Mouse (Mus musculus): ENCODE results near the gene Arhgap8. TPM values are rescaled to one million over a fixed set of nuclear protein-coding genes. Genes with fewer than 3 reads are reported as not detected.

Arhgap8 gene
- total RNA-seq, 1 experiment, result 11.6 TPM

GRCm38 (mm10) chr15:84803685-84804084 lies 83.8 kb downstream of the Arhgap8 start:
- no peak for TF ChIP-seq ZC3H11A (IDR thresholded peaks at IDR 0.05; ENCODE audit: borderline replicate concordance, low read depth, low read length)
- no peak overlapping the region for H3K4me3 ChIP-seq (ENCODE audit: insufficient read depth in 1 of 2, low read depth in 1 of 2, low read length in 2 of 2, poor library complexity in 1 of 2, severe bottlenecking in 1 of 2)
- H3K36me3 ChIP-seq (ENCODE audit: control insufficient read depth, insufficient read depth, low read length, poor library complexity, severe bottlenecking), result peaks cover 24% of the 10 kb centered on the region; the same call in 1 of the 2 replicates
- H3K27ac ChIP-seq (ENCODE audit: insufficient read depth, low read depth, low read length, poor library complexity, severe bottlenecking), result no peak overlapping the region
- H3K4me1 ChIP-seq (ENCODE audit: control insufficient read depth in 2 of 2, insufficient read depth in 2 of 2, low read length in 2 of 2, poor library complexity in 1 of 2), result no peaks in the 10 kb centered on the region
- H3K9me3 ChIP-seq (ENCODE audit: control insufficient read depth, insufficient read depth, low read depth, low read length), result no peaks in the 10 kb centered on the region
- in situ Hi-C loops (cut with MboI; ENCODE audit: low sequenced_read_pairs in 2 of 2, unreplicated experiment in 2 of 2), result no loop called here
- peak; percentile 24 for DNase-seq (ENCODE audit: low read depth, low spot score)
- H3K9ac ChIP-seq (ENCODE audit: insufficient read depth, low read depth, low read length, poor library complexity, severe bottlenecking), result no peak overlapping the region

GRCm38 (mm10) chr15:84809275-84809952 lies 89.6 kb downstream of the Arhgap8 start:
- H3K27ac ChIP-seq (ENCODE audit: insufficient read depth, low read depth, low read length, poor library complexity, severe bottlenecking), result no peak overlapping the region
- H3K9me3 ChIP-seq (ENCODE audit: control insufficient read depth, insufficient read depth, low read depth, low read length), result no peaks in the 10 kb centered on the region
- H3K4me3 ChIP-seq (ENCODE audit: insufficient read depth in 1 of 2, low read depth in 1 of 2, low read length in 2 of 2, poor library complexity in 1 of 2, severe bottlenecking in 1 of 2), result no peak overlapping the region
- peaks cover 10% of the 10 kb centered on the region; the same call in 1 of the 2 replicates for H3K36me3 ChIP-seq (ENCODE audit: control insufficient read depth, insufficient read depth, low read length, poor library complexity, severe bottlenecking)
- DNase-seq (ENCODE audit: low read depth, low spot score), result no peak
- TF ChIP-seq CHD2 (IDR thresholded peaks at IDR 0.05; ENCODE audit: low read depth, low read length), result no peak
- TF ChIP-seq MAFK (IDR thresholded peaks at IDR 0.05; ENCODE audit: insufficient read depth, low read depth, low read length), result no peak
- no peak for TF ChIP-seq HCFC1 (IDR thresholded peaks at IDR 0.05; ENCODE audit: borderline replicate concordance, insufficient read depth, low read length)
- TF ChIP-seq ZC3H11A (IDR thresholded peaks at IDR 0.05; ENCODE audit: borderline replicate concordance, low read depth, low read length), result no peak
- TF ChIP-seq ZNF384 (IDR thresholded peaks at IDR 0.05; ENCODE audit: low read depth, low read length), result no peak
- peaks cover 0 to 6% of the 10 kb centered on the region in 2 experiments; a peak in 1 of 4 replicates for H3K4me1 ChIP-seq (ENCODE audit: control insufficient read depth in 2 of 2, insufficient read depth in 2 of 2, low read length in 2 of 2, poor library complexity in 1 of 2)
- in situ Hi-C loops (cut with MboI; ENCODE audit: low sequenced_read_pairs in 2 of 2, unreplicated experiment in 2 of 2), result no loop called here
- H3K9ac ChIP-seq (ENCODE audit: insufficient read depth, low read depth, low read length, poor library complexity, severe bottlenecking), result no peak overlapping the region

- peaks cover 0 to 6% of the 10 kb centered on the region in 2 experiments; a peak in 1 of 4 replicates for H3K4me1 ChIP-seq (ENCODE audit: control insufficient read depth in 2 of 2, insufficient read depth in 2 of 2, low read length in 2 of 2, poor library complexity in 1 of 2)
- H3K27ac ChIP-seq (ENCODE audit: insufficient read depth, low read depth, low read length, poor library complexity, severe bottlenecking), result no peak overlapping the region
- no peak for DNase-seq (ENCODE audit: low read depth, low spot score)
- TF ChIP-seq MAFK (IDR thresholded peaks at IDR 0.05; ENCODE audit: insufficient read depth, low read depth, low read length) (no peak), CHD2 (IDR thresholded peaks at IDR 0.05; ENCODE audit: low read depth, low read length) (no peak), ZC3H11A (IDR thresholded peaks at IDR 0.05; ENCODE audit: borderline replicate concordance, low read depth, low read length) (no peak)
- no peaks in the 10 kb centered on the region; the same call in 1 of the 2 replicates for H3K36me3 ChIP-seq (ENCODE audit: control insufficient read depth, insufficient read depth, low read length, poor library complexity, severe bottlenecking)
- in situ Hi-C loops (cut with MboI; ENCODE audit: low sequenced_read_pairs in 2 of 2, unreplicated experiment in 2 of 2), result no loop called here
- H3K4me3 ChIP-seq (ENCODE audit: insufficient read depth in 1 of 2, low read depth in 1 of 2, low read length in 2 of 2, poor library complexity in 1 of 2, severe bottlenecking in 1 of 2), result no peak overlapping the region
- no peaks in the 10 kb centered on the region for H3K9me3 ChIP-seq (ENCODE audit: control insufficient read depth, insufficient read depth, low read depth, low read length)
- no peak overlapping the region for H3K9ac ChIP-seq (ENCODE audit: insufficient read depth, low read depth, low read length, poor library complexity, severe bottlenecking)
These were observed 91.3 kb downstream of the Arhgap8 start for GRCm38 (mm10) chr15:84811126-84811525.

- TF ChIP-seq CHD2 (IDR thresholded peaks at IDR 0.05; ENCODE audit: low read depth, low read length) (no peak), ZNF384 (IDR thresholded peaks at IDR 0.05; ENCODE audit: low read depth, low read length) (no peak), MAFK (IDR thresholded peaks at IDR 0.05; ENCODE audit: insufficient read depth, low read depth, low read length) (no peak), HCFC1 (IDR thresholded peaks at IDR 0.05; ENCODE audit: borderline replicate concordance, insufficient read depth, low read length) (no peak), ZC3H11A (IDR thresholded peaks at IDR 0.05; ENCODE audit: borderline replicate concordance, low read depth, low read length) (no peak)
- no peaks in the 10 kb centered on the region for H3K9me3 ChIP-seq (ENCODE audit: control insufficient read depth, insufficient read depth, low read depth, low read length)
- H3K27ac ChIP-seq (ENCODE audit: insufficient read depth, low read depth, low read length, poor library complexity, severe bottlenecking), result no peak overlapping the region
- H3K4me3 ChIP-seq (ENCODE audit: insufficient read depth in 1 of 2, low read depth in 1 of 2, low read length in 2 of 2, poor library complexity in 1 of 2, severe bottlenecking in 1 of 2), result no peak overlapping the region
- H3K36me3 ChIP-seq (ENCODE audit: control insufficient read depth, insufficient read depth, low read length, poor library complexity, severe bottlenecking), result no peaks in the 10 kb centered on the region
- H3K9ac ChIP-seq (ENCODE audit: insufficient read depth, low read depth, low read length, poor library complexity, severe bottlenecking), result no peak overlapping the region
- peaks cover 0 to 6% of the 10 kb centered on the region in 2 experiments; a peak in 1 of 4 replicates for H3K4me1 ChIP-seq (ENCODE audit: control insufficient read depth in 2 of 2, insufficient read depth in 2 of 2, low read length in 2 of 2, poor library complexity in 1 of 2)
- DNase-seq (ENCODE audit: low read depth, low spot score), result no peak
- in situ Hi-C loops (cut with MboI; ENCODE audit: low sequenced_read_pairs in 2 of 2, unreplicated experiment in 2 of 2), result no loop called here
These were observed 93.0 kb downstream of the Arhgap8 start for GRCm38 (mm10) chr15:84812831-84813357.
